Mouse (Mus musculus) heart, embryonic 13.5 days (tissue): ENCODE measurements at regions not wholly inside any gene's neighbourhood (a gene's known extent, or its start where the extent isn't known, plus 50 kb on each side); places are given as distances from the start of the nearest gene placed in this dataset.

ENCODE experiments used
- ATAC-seq: fragments of 200-750 bp; cut with Nextera tagmentation; 2 replicates; pipeline ENCODE4 v1.8.0; 2017; ENCODE audit warnings: moderate TSS enrichment; ENCODE audit not compliant: insufficient number of reproducible peaks, low FRiP score, low TSS enrichment; ENCODE audit errors: extremely low read depth
- H3K27ac ChIP-seq: fragments of 300-500 bp; sonication (generic); replicated peaks from 2 replicates; pipeline ENCODE4 v1.5.1; 2015; ENCODE audit warnings: moderate library complexity, mild to moderate bottlenecking, inconsistent platforms
- H3K27me3 ChIP-seq: fragments of 300-500 bp; sonication (generic); replicated peaks from 2 replicates; pipeline ENCODE4 v1.6.1; 2015; ENCODE audit warnings: mild to moderate bottlenecking, inconsistent platforms
- H3K36me3 ChIP-seq: fragments of 300-500 bp; sonication (generic); 2 replicates; pipeline ENCODE4 v1.6.1; 2015; ENCODE audit warnings: mild to moderate bottlenecking, inconsistent platforms
- H3K4me1 ChIP-seq: fragments of 300-500 bp; sonication (generic); 2 replicates; pipeline ENCODE4 v1.6.1; 2015; ENCODE audit warnings: inconsistent platforms
- H3K4me2 ChIP-seq: fragments of 300-500 bp; sonication (generic); 2 replicates; pipeline ENCODE4 v1.6.1; 2015; ENCODE audit warnings: inconsistent platforms, mild to moderate bottlenecking, moderate library complexity
- H3K4me3 ChIP-seq: fragments of 300-500 bp; sonication (generic); 2 replicates; pipeline ENCODE4 v1.5.1; 2015; ENCODE audit warnings: moderate library complexity, mild to moderate bottlenecking, inconsistent platforms
- H3K9ac ChIP-seq: fragments of 300-500 bp; sonication (generic); 2 replicates; pipeline ENCODE4 v1.6.1; 2015; ENCODE audit warnings: inconsistent platforms, mild to moderate bottlenecking, moderate library complexity
- H3K9me3 ChIP-seq: fragments of 300-500 bp; sonication (generic); 2 replicates; pipeline ENCODE4 v1.6.1; 2016; ENCODE audit warnings: inconsistent platforms
- WGBS: fragments of 180-500 bp; shearing (Covaris S2); methylation state at CpG from one replicate; pipeline ENCODE4 v1.1.7; 2015; ENCODE audit warnings: mixed read lengths; 5-methylcytosine and 5-hydroxymethylcytosine counted together

DNA sequence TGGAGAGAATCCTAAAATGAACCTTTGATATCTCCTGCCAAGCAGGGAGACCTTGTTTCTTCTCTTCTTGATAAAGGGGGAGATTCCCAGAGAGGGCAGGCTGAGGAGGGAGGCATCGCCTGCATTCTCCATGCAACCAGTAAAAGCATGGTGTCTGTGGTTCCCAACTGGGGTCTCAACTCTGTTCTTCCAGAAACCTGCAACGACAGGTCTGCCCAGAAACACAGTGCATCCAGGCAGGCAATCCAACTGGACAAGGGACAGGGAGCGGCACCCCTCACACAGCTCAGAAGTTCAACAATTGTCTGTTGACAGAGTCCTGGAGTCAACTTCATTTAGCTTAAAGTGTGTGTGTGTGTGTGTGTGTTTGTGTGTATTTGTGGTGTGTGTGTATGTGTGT, 75.0 kb upstream of the Lrpprc start:
- Histone ChIP-seq H3K36me3 (no peaks in the 10 kb centered on the region), H3K27ac (peak overlapping the region; percentile 74), H3K4me1 (peaks cover 19% of the 10 kb centered on the region), H3K4me3 (no peak overlapping the region), H3K4me2 (0 out of 2 replicates have a peak overlapping the region, but pooled peaks have one; percentile 3), H3K9me3 (peaks cover 4% of the 10 kb centered on the region; the same call in 1 of the 2 replicates), H3K27me3 (no peaks in the 10 kb centered on the region), H3K9ac (no peak overlapping the region)
- no peak for ATAC-seq
- 64% methylated on average over 3 of the region's 3 CpGs for WGBS

DNA sequence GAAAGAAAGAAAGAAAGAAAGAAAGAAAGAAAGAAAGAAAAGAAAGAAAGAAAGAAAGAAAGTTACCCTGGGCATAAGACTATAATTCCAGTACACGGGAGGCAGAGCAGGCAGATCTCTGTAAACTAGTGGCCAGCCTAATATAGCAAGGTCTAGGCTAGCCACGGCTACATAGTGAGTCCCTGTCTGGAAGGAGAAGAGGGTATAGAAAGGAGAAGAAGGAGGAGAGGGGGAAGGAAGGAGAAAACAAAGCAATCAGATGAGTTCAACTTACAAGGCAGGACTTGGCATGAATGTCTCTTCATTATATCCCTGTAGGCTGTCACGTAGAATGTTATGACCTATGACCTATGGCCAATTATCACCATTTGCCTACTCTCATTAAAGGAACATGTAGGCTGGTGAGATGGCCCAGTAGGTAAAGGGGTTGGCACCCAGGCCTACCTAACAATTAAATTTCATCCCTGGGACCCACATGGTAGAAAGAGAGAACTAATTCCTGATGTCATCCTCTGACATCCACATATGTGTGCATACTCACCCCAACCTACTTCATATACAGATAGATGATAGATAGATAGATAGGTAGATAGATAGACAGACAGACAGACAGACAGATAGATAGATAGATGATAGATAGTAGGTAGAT, 78.6 kb upstream of the Lrpprc start:
- 90% methylated on average over 3 of the region's 3 CpGs for WGBS
- ATAC-seq = no peak
- H3K36me3 ChIP-seq = no peaks in the 10 kb centered on the region
- peaks cover 4% of the 10 kb centered on the region; the same call in 1 of the 2 replicates for H3K9me3 ChIP-seq
- no peaks in the 10 kb centered on the region for H3K27me3 ChIP-seq
- H3K4me1 ChIP-seq = peaks cover 10% of the 10 kb centered on the region; the same call in 1 of the 2 replicates
- H3K9ac ChIP-seq = no peak overlapping the region
- H3K4me3 ChIP-seq = no peak overlapping the region
- H3K27ac ChIP-seq = no peak overlapping the region
- no peak overlapping the region for H3K4me2 ChIP-seq

DNA sequence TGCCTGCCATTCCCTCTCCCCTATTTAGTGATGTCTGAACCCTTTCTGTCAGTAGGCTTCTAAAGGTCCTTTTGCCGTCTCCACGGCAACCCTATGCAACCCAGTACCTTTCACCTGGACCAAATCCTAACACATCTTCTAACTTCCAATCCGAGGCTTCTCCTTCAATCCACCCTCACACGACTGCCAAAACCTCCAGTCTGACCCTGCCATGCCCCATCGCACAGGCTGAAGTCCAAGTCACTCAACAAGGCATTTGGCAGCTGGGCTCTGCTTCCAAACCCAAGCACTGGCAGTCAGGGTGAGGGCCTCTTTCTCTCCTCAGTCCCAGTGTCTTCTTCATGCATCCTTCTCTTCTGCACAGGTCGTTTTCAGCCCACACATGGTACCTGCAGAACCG, 83.0 kb upstream of the Lrpprc start:
- Histone ChIP-seq H3K9me3 (no peaks in the 10 kb centered on the region), H3K36me3 (no peaks in the 10 kb centered on the region), H3K4me1 (no peaks in the 10 kb centered on the region), H3K9ac (no peak overlapping the region), H3K4me3 (no peak overlapping the region), H3K4me2 (no peak overlapping the region), H3K27ac (no peak overlapping the region), H3K27me3 (no peaks in the 10 kb centered on the region)
- 75% methylated on average over 7 of the region's 7 CpGs for WGBS
- ATAC-seq = no peak

GRCm38 (mm10) chr17:84874494-84874893, 82.0 kb upstream of the Ppm1b start:
- WGBS = 60% methylated on average over 6 of the region's 6 CpGs
- no peak for ATAC-seq
- no peak overlapping the region for H3K27ac ChIP-seq
- no peaks in the 10 kb centered on the region for H3K9me3 ChIP-seq
- H3K4me1 ChIP-seq = no peaks in the 10 kb centered on the region
- H3K9ac ChIP-seq = no peak overlapping the region
- no peaks in the 10 kb centered on the region for H3K36me3 ChIP-seq
- no peaks in the 10 kb centered on the region for H3K27me3 ChIP-seq
- H3K4me2 ChIP-seq = no peak overlapping the region
- H3K4me3 ChIP-seq = no peak overlapping the region

GRCm38 (mm10) chr17:84875031-84875430, 81.5 kb upstream of the Ppm1b start:
- 63% methylated on average over 6 of the region's 6 CpGs for WGBS
- Histone ChIP-seq H3K9me3 (no peaks in the 10 kb centered on the region), H3K27ac (no peak overlapping the region), H3K4me1 (no peaks in the 10 kb centered on the region), H3K27me3 (no peaks in the 10 kb centered on the region), H3K9ac (no peak overlapping the region), H3K4me2 (no peak overlapping the region), H3K36me3 (no peaks in the 10 kb centered on the region), H3K4me3 (no peak overlapping the region)
- ATAC-seq = no peak

GRCm38 (mm10) chr17:84876037-84876436, 80.5 kb upstream of the Ppm1b start:
- no peaks in the 10 kb centered on the region for H3K36me3 ChIP-seq
- H3K9me3 ChIP-seq = no peaks in the 10 kb centered on the region
- H3K27ac ChIP-seq = no peak overlapping the region
- WGBS = 75% methylated on average over 4 of the region's 4 CpGs
- H3K27me3 ChIP-seq = no peaks in the 10 kb centered on the region
- H3K9ac ChIP-seq = no peak overlapping the region
- H3K4me2 ChIP-seq = no peak overlapping the region
- no peaks in the 10 kb centered on the region for H3K4me1 ChIP-seq
- no peak for ATAC-seq
- no peak overlapping the region for H3K4me3 ChIP-seq

GRCm38 (mm10) chr17:84877176-84877863, 79.2 kb upstream of the Ppm1b start:
- whole genome bisulfite sequencing = 73% methylated on average over 14 of the region's 14 CpGs
- no peak for ATAC-seq
- Histone ChIP-seq H3K4me3 (no peak overlapping the region), H3K4me1 (no peaks in the 10 kb centered on the region), H3K4me2 (no peak overlapping the region), H3K36me3 (no peaks in the 10 kb centered on the region), H3K27ac (no peak overlapping the region), H3K27me3 (no peaks in the 10 kb centered on the region), H3K9ac (no peak overlapping the region), H3K9me3 (no peaks in the 10 kb centered on the region)

DNA sequence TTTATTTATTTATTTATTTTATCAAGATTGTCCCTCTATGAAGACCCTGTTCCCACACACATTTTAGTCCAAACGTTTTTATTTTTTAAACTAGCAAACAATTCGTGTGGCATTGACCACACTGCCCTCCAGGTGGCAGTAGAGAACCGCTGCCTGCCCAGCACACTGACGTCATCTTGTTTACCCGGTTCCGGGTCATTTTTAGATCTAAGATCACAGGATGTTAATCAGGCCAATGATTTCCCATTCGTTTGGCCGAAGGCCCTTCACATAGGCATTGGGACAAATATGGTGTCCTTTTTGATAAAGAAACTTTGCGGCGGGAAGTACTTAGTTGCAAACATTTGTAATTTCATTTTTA, 78.7 kb upstream of the Ppm1b start:
- no peaks in the 10 kb centered on the region for H3K36me3 ChIP-seq
- no peak for ATAC-seq
- 16% methylated on average over 10 of the region's 10 CpGs for WGBS

DNA sequence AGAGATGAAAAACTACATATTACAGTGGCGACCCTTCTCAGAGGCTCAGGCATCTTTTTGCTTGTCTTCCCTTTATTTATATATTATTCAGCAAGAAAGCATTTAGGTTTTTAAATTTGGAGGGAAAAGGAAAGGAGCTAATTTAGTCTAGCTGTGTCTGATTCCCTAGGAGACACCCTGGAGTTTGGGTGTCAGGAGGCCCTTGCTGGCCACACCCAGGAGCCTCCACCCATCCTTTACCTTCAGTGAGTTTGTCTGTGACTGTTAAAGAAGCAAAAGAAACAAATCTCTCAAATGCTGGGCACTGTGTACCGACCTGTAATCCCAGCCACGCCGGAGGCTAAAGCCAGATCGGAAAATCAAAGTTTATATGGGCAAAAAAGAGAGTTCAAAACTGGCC, 78.2 kb upstream of the Ppm1b start:
- Histone ChIP-seq H3K9ac (0 out of 2 replicates have a peak overlapping the region, but pooled peaks have one; percentile 61), H3K4me2 (peak overlapping the region; percentile 61), H3K9me3 (no peaks in the 10 kb centered on the region), H3K36me3 (no peaks in the 10 kb centered on the region), H3K4me3 (peak overlapping the region; percentile 41), H3K27ac (no peak overlapping the region), H3K27me3 (no peaks in the 10 kb centered on the region), H3K4me1 (no peaks in the 10 kb centered on the region)
- WGBS = 82% methylated on average over 5 of the region's 5 CpGs
- no peak for ATAC-seq

More for the DNA sequence above, 78.7 kb upstream of the Ppm1b start:
- H3K4me2 ChIP-seq = peak overlapping the region; percentile 61
- peak overlapping the region; percentile 41 for H3K4me3 ChIP-seq
- no peaks in the 10 kb centered on the region for H3K9me3 ChIP-seq
- no peak overlapping the region for H3K27ac ChIP-seq
- H3K4me1 ChIP-seq = no peaks in the 10 kb centered on the region
- H3K9ac ChIP-seq = peak overlapping the region; percentile 61; the same call in 1 of the 2 replicates
- no peaks in the 10 kb centered on the region for H3K27me3 ChIP-seq

GRCm38 (mm10) chr17:84879146-84879545, 77.4 kb upstream of the Ppm1b start:
- no peaks in the 10 kb centered on the region for H3K36me3 ChIP-seq
- H3K27ac ChIP-seq = no peak overlapping the region
- no peaks in the 10 kb centered on the region for H3K9me3 ChIP-seq
- H3K4me2 ChIP-seq = no peak overlapping the region
- no peak for ATAC-seq
- no peak overlapping the region for H3K9ac ChIP-seq
- H3K4me3 ChIP-seq = no peak overlapping the region
- H3K4me1 ChIP-seq = no peaks in the 10 kb centered on the region
- no peaks in the 10 kb centered on the region for H3K27me3 ChIP-seq
- WGBS = 84% methylated on average over 10 of the region's 10 CpGs

- Histone ChIP-seq H3K4me1 (no peaks in the 10 kb centered on the region), H3K9ac (no peak overlapping the region)
These were observed 75.6 kb upstream of the Ppm1b start for GRCm38 (mm10) chr17:84880946-84881345.

GRCm38 (mm10) chr17:84888525-84888924, 68.0 kb upstream of the Ppm1b start:
- no peaks in the 10 kb centered on the region for H3K27me3 ChIP-seq
- H3K9ac ChIP-seq = no peak overlapping the region
- H3K36me3 ChIP-seq = no peaks in the 10 kb centered on the region
- H3K4me1 ChIP-seq = peaks cover 12% of the 10 kb centered on the region
- no peak overlapping the region for H3K27ac ChIP-seq
- H3K9me3 ChIP-seq = no peaks in the 10 kb centered on the region
- H3K4me2 ChIP-seq = no peak overlapping the region
- WGBS = 84% methylated on average over 5 of the region's 5 CpGs
- ATAC-seq = no peak
- no peak overlapping the region for H3K4me3 ChIP-seq

More at GRCm38 (mm10) chr17:84880946-84881345, 75.6 kb upstream of the Ppm1b start:
- WGBS = 82% methylated on average over 2 of the region's 2 CpGs
- H3K4me2 ChIP-seq = no peak overlapping the region
- H3K9me3 ChIP-seq = no peaks in the 10 kb centered on the region
- ATAC-seq = no peak
- no peaks in the 10 kb centered on the region for H3K27me3 ChIP-seq
- no peaks in the 10 kb centered on the region for H3K36me3 ChIP-seq
- no peak overlapping the region for H3K27ac ChIP-seq
- no peak overlapping the region for H3K4me3 ChIP-seq
